Mouse (Mus musculus) liver, embryonic 13.5 days (tissue): ENCODE results near the gene Tnfrsf4. TPM values are rescaled to one million over a fixed set of nuclear protein-coding genes. Genes with fewer than 3 reads are reported as not detected.

ENCODE experiments used
- ATAC-seq: fragments of 200-750 bp; cut with Nextera tagmentation; 2 replicates; pipeline ENCODE4 v1.8.0; 2017; ENCODE audit warnings: low read depth, mild to moderate bottlenecking, moderate number of reproducible peaks, moderate library complexity
- DNase-seq: peaks from one replicate; pipeline ENCODE4 v3.0.0; 2022
- H3K27ac ChIP-seq: fragments of 300-500 bp; sonication (generic); 2 replicates; pipeline ENCODE4 v1.5.1; 2015; ENCODE audit warnings: moderate library complexity, mild to moderate bottlenecking, inconsistent platforms
- H3K27me3 ChIP-seq: fragments of 300-500 bp; sonication (generic); 2 replicates; pipeline ENCODE4 v1.6.1; 2015; ENCODE audit warnings: mild to moderate bottlenecking, inconsistent platforms
- H3K36me3 ChIP-seq: fragments of 300-500 bp; sonication (generic); 2 replicates; pipeline ENCODE4 v1.6.1; 2015; ENCODE audit warnings: mild to moderate bottlenecking, inconsistent platforms
- H3K4me1 ChIP-seq: fragments of 300-500 bp; sonication (generic); replicated peaks from 2 replicates; pipeline ENCODE4 v1.6.1; 2015; ENCODE audit warnings: inconsistent platforms
- H3K4me2 ChIP-seq: fragments of 300-500 bp; sonication (generic); 2 replicates; pipeline ENCODE4 v1.6.1; 2015; ENCODE audit warnings: inconsistent platforms, mild to moderate bottlenecking, moderate library complexity
- H3K4me3 ChIP-seq: fragments of 300-500 bp; sonication (generic); replicated peaks from 2 replicates; pipeline ENCODE4 v1.5.1; 2015; ENCODE audit warnings: mild to moderate bottlenecking, inconsistent platforms
- H3K9ac ChIP-seq: fragments of 300-500 bp; sonication (generic); 2 replicates; pipeline ENCODE4 v1.6.1; 2015; ENCODE audit warnings: mild to moderate bottlenecking, inconsistent platforms
- H3K9me3 ChIP-seq: fragments of 300-500 bp; sonication (generic); replicated peaks from 2 replicates; pipeline ENCODE4 v1.6.1; 2016; ENCODE audit warnings: inconsistent platforms
- WGBS: fragments of 180-500 bp; shearing (Covaris S2); methylation state at CpG from one replicate; pipeline ENCODE4 v1.1.7; 2015; ENCODE audit not compliant: insufficient replicate concordance; 5-methylcytosine and 5-hydroxymethylcytosine counted together
- polyA plus RNA-seq: library from polyadenylated mRNA; unstranded; fragments of >200 nt; fragmentation: Nextera tagmentation; extraction: Ambion mirVana; gene quantifications from 2 replicates; pipeline ENCODE4 v1.2.1, GENCODE M21; 2015

Gene Tnfrsf4
- polyA plus RNA-seq, 1 experiment from 2014 or later: 0.09 TPM

GRCm38 (mm10) chr4:156054130-156054529 is 40.5 kb downstream of the Tnfrsf4 start:
- no peaks in the 10 kb centered on the region for H3K9me3 ChIP-seq

GRCm38 (mm10) chr4:156054606-156055005 is 41.0 kb downstream of the Tnfrsf4 start:
- no peak for ATAC-seq
- no peaks in the 10 kb centered on the region for H3K36me3 ChIP-seq
- H3K9ac ChIP-seq: no peak overlapping the region
- H3K4me2 ChIP-seq: no peak overlapping the region
- no peak overlapping the region for H3K27ac ChIP-seq
- peaks cover under 1% of the 10 kb centered on the region; the same call in 1 of the 2 replicates for H3K4me1 ChIP-seq
- H3K27me3 ChIP-seq: no peaks in the 10 kb centered on the region; the same call in 1 of the 2 replicates
- DNase-seq: no peak
- WGBS: 77% methylated on average over 6 of the region's 6 CpGs
- H3K9me3 ChIP-seq: no peaks in the 10 kb centered on the region
- H3K4me3 ChIP-seq: no peak overlapping the region

More at GRCm38 (mm10) chr4:156054130-156054529, 40.5 kb downstream of the Tnfrsf4 start:
- Histone ChIP-seq H3K27me3 (no peaks in the 10 kb centered on the region; the same call in 1 of the 2 replicates), H3K4me1 (no peaks in the 10 kb centered on the region; the same call in 1 of the 2 replicates), H3K9ac (no peak overlapping the region), H3K4me3 (no peak overlapping the region), H3K36me3 (no peaks in the 10 kb centered on the region), H3K27ac (no peak overlapping the region), H3K4me2 (no peak overlapping the region)
- ATAC-seq (no peak), DNase-seq (no peak)
- WGBS: 60% methylated on average over 4 of the region's 4 CpGs

GRCm38 (mm10) chr4:156055173-156055572 is 41.5 kb downstream of the Tnfrsf4 start:
- H3K27ac ChIP-seq: no peak overlapping the region
- H3K4me3 ChIP-seq: no peak overlapping the region
- no peaks in the 10 kb centered on the region; the same call in 1 of the 2 replicates for H3K27me3 ChIP-seq
- H3K4me2 ChIP-seq: no peak overlapping the region
- WGBS: 60% methylated on average over 5 of the region's 5 CpGs
- no peaks in the 10 kb centered on the region for H3K36me3 ChIP-seq
- DNase-seq (no peak), ATAC-seq (no peak)
- H3K4me1 ChIP-seq: peaks cover 4% of the 10 kb centered on the region
- no peak overlapping the region for H3K9ac ChIP-seq
- H3K9me3 ChIP-seq: no peaks in the 10 kb centered on the region

- Histone ChIP-seq H3K4me2 (no peak overlapping the region), H3K27ac (no peak overlapping the region), H3K4me3 (no peak overlapping the region), H3K9ac (no peak overlapping the region), H3K4me1 (peaks cover 4% of the 10 kb centered on the region), H3K36me3 (no peaks in the 10 kb centered on the region), H3K9me3 (no peaks in the 10 kb centered on the region), H3K27me3 (no peaks in the 10 kb centered on the region; the same call in 1 of the 2 replicates)
- ATAC-seq (no peak), DNase-seq (no peak)
- 56% methylated on average over 10 of the region's 10 CpGs for whole genome bisulfite sequencing
Observed at GRCm38 (mm10) chr4:156057702-156058101, 44.1 kb downstream of the Tnfrsf4 start.

GRCm38 (mm10) chr4:156058826-156059225 is 45.2 kb downstream of the Tnfrsf4 start:
- WGBS: 56% methylated on average over 9 of the region's 9 CpGs
- no peaks in the 10 kb centered on the region for H3K9me3 ChIP-seq
- H3K4me3 ChIP-seq: no peak overlapping the region
- H3K27ac ChIP-seq: no peak overlapping the region
- H3K9ac ChIP-seq: no peak overlapping the region
- H3K27me3 ChIP-seq: no peaks in the 10 kb centered on the region; the same call in 1 of the 2 replicates
- no peak overlapping the region for H3K4me2 ChIP-seq
- DNase-seq: no peak
- no peaks in the 10 kb centered on the region for H3K36me3 ChIP-seq
- H3K4me1 ChIP-seq: peaks cover 4% of the 10 kb centered on the region
- no peak for ATAC-seq

- WGBS: 41% methylated on average over 5 of the region's 5 CpGs
- no peak for DNase-seq
- no peaks in the 10 kb centered on the region for H3K36me3 ChIP-seq
- H3K4me3 ChIP-seq: no peak within 1 kb of the TSS
- no peak within 1 kb of the TSS for H3K4me2 ChIP-seq
- 0 out of 2 replicates have a peak, but pooled peaks have one; percentile 15 for ATAC-seq
- H3K9me3 ChIP-seq: no peaks in the 10 kb centered on the region
- no peak within 1 kb of the TSS for H3K27ac ChIP-seq
- H3K9ac ChIP-seq: no peak within 1 kb of the TSS
- peaks cover 4% of the 10 kb centered on the region for H3K4me1 ChIP-seq
- no peaks in the 10 kb centered on the region; the same call in 1 of the 2 replicates for H3K27me3 ChIP-seq
Observed at GRCm38 (mm10) chr4:156059261-156059660, 45.6 kb downstream of the Tnfrsf4 start, which contains the start of gene Ttll10. TSS of gene Ttll10 (minus strand) at chr4:156059414.

GRCm38 (mm10) chr4:156059713-156060112 is 46.1 kb downstream of the Tnfrsf4 start:
- H3K4me2 ChIP-seq: no peak overlapping the region
- H3K4me1 ChIP-seq: peaks cover 4% of the 10 kb centered on the region; the same call in 1 of the 2 replicates
- H3K27me3 ChIP-seq: no peaks in the 10 kb centered on the region; the same call in 1 of the 2 replicates
- H3K9ac ChIP-seq: no peak overlapping the region
- DNase-seq: no peak
- no peaks in the 10 kb centered on the region for H3K36me3 ChIP-seq
- H3K9me3 ChIP-seq: no peaks in the 10 kb centered on the region
- WGBS: 39% methylated on average over 10 of the region's 10 CpGs
- H3K27ac ChIP-seq: no peak overlapping the region
- no peak overlapping the region for H3K4me3 ChIP-seq
- ATAC-seq: peak; percentile 46; the same call in 1 of the 2 replicates

GRCm38 (mm10) chr4:156063861-156064509 is 50.3 kb downstream of the Tnfrsf4 start:
- no peaks in the 10 kb centered on the region for H3K36me3 ChIP-seq
- H3K9me3 ChIP-seq: no peaks in the 10 kb centered on the region
- peaks cover 4% of the 10 kb centered on the region; the same call in 1 of the 2 replicates for H3K4me1 ChIP-seq
- no peak for ATAC-seq
- no peak overlapping the region for H3K27ac ChIP-seq
- H3K4me2 ChIP-seq: no peak overlapping the region
- H3K27me3 ChIP-seq: no peaks in the 10 kb centered on the region
- WGBS: 43% methylated on average over 4 of the region's 4 CpGs
- no peak overlapping the region for H3K9ac ChIP-seq
- H3K4me3 ChIP-seq: no peak overlapping the region
- DNase-seq: no peak

GRCm38 (mm10) chr4:156064510-156064897 is 50.9 kb downstream of the Tnfrsf4 start:
- ATAC-seq: no peak
- Histone ChIP-seq H3K36me3 (no peaks in the 10 kb centered on the region), H3K4me2 (no peak overlapping the region), H3K27me3 (no peaks in the 10 kb centered on the region), H3K27ac (no peak overlapping the region), H3K4me3 (no peak overlapping the region), H3K9me3 (no peaks in the 10 kb centered on the region), H3K4me1 (peaks cover 4% of the 10 kb centered on the region; the same call in 1 of the 2 replicates), H3K9ac (no peak overlapping the region)
- WGBS: 68% methylated on average over 9 of the region's 9 CpGs
- DNase-seq: no peak

- no peak overlapping the region for H3K27ac ChIP-seq
- no peaks in the 10 kb centered on the region for H3K9me3 ChIP-seq
- no peak overlapping the region for H3K4me2 ChIP-seq
- ATAC-seq (no peak), DNase-seq (no peak)
- no peak overlapping the region for H3K4me3 ChIP-seq
- no peaks in the 10 kb centered on the region for H3K36me3 ChIP-seq
- no peak overlapping the region for H3K9ac ChIP-seq
- WGBS: 68% methylated on average over 10 of the region's 10 CpGs
- H3K27me3 ChIP-seq: no peaks in the 10 kb centered on the region
- no peaks in the 10 kb centered on the region for H3K4me1 ChIP-seq
Observed at GRCm38 (mm10) chr4:156065156-156065894, 51.7 kb downstream of the Tnfrsf4 start.
